Mouse (Mus musculus) c-Kit-positive CD71-positive TER-119-negative erythroid progenitor cells, embryonic 14.5 days (primary cell): ENCODE measurements around the gene Fam207a.

Experiments used
- DNase-seq: peaks from one replicate; pipeline ENCODE4 v3.0.0-alpha.2; 2013; ENCODE audit warnings: low read depth

The Fam207a gene

GRCm38 (mm10) chr10:77502967-77503922, 12.3 kb downstream of the Fam207a start:
- no peak for DNase-seq

GRCm38 (mm10) chr10:77500636-77501035, 14.9 kb downstream of the Fam207a start:
- no peak for DNase-seq

- DNase-seq = no peak
These were observed 17.3 kb downstream of the Fam207a start for GRCm38 (mm10) chr10:77498254-77498653.

GRCm38 (mm10) chr10:77497185-77497584, 18.4 kb downstream of the Fam207a start:
- DNase-seq = no peak

GRCm38 (mm10) chr10:77492885-77493284, 22.7 kb downstream of the Fam207a start:
- no peak for DNase-seq

- DNase-seq = no peak
These were observed 24.0 kb downstream of the Fam207a start for GRCm38 (mm10) chr10:77491585-77491984.

- DNase-seq = no peak
These were observed 27.4 kb downstream of the Fam207a start for GRCm38 (mm10) chr10:77488168-77488567.

- no peak for DNase-seq
These were observed 29.8 kb downstream of the Fam207a start for GRCm38 (mm10) chr10:77485786-77486185.

GRCm38 (mm10) chr10:77484205-77484935, 31.2 kb downstream of the Fam207a start:
- no peak for DNase-seq

GRCm38 (mm10) chr10:77481814-77482213, 33.8 kb downstream of the Fam207a start:
- DNase-seq = no peak

- DNase-seq = no peak
These were observed 35.6 kb downstream of the Fam207a start for GRCm38 (mm10) chr10:77479972-77480371.

- no peak for DNase-seq
These were observed 38.7 kb downstream of the Fam207a start for GRCm38 (mm10) chr10:77476907-77477306.

GRCm38 (mm10) chr10:77472188-77472587, 43.4 kb downstream of the Fam207a start:
- no peak for DNase-seq

- no peak for DNase-seq
These were observed 44.1 kb downstream of the Fam207a start for GRCm38 (mm10) chr10:77471512-77471911.

- DNase-seq = no peak
These were observed 44.8 kb downstream of the Fam207a start for GRCm38 (mm10) chr10:77470763-77471162.

- DNase-seq = no peak
These were observed 46.9 kb downstream of the Fam207a start for GRCm38 (mm10) chr10:77468675-77469074.

- no peak for DNase-seq
These were observed 48.2 kb downstream of the Fam207a start for GRCm38 (mm10) chr10:77467407-77467806.

GRCm38 (mm10) chr10:77465902-77466301, 49.7 kb downstream of the Fam207a start:
- DNase-seq = no peak

- DNase-seq = peak; percentile 35
These were observed 51.2 kb downstream of the Fam207a start for GRCm38 (mm10) chr10:77464181-77464936.

- DNase-seq = no peak
These were observed 54.4 kb downstream of the Fam207a start for GRCm38 (mm10) chr10:77461161-77461560.

GRCm38 (mm10) chr10:77457701-77458100, 57.9 kb downstream of the Fam207a start:
- no peak for DNase-seq

GRCm38 (mm10) chr10:77456507-77456906, 59.1 kb downstream of the Fam207a start:
- DNase-seq = no peak
